Mouse (Mus musculus) midbrain, embryonic 14.5 days (tissue): ENCODE results near the gene Inpp4b. TPM values are rescaled to one million over a fixed set of nuclear protein-coding genes. Genes with fewer than 3 reads are reported as not detected.

Experiments used
- ATAC-seq: fragments of 200-750 bp; cut with Nextera tagmentation; 2 replicates; pipeline ENCODE4 v1.8.0; 2017; ENCODE audit warnings: moderate number of reproducible peaks, moderate library complexity; ENCODE audit not compliant: low FRiP score, low TSS enrichment
- DNase-seq: peaks from one replicate; pipeline ENCODE4 v3.0.0-alpha.2; 2015
- H3K27ac ChIP-seq: fragments of 300-500 bp; sonication (generic); replicated peaks from 2 replicates; pipeline ENCODE4 v1.5.1; 2014; ENCODE audit warnings: mild to moderate bottlenecking, low read depth, low read length, moderate library complexity
- H3K27me3 ChIP-seq: fragments of 300-500 bp; sonication (generic); 2 replicates; pipeline ENCODE4 v1.6.1; 2014; ENCODE audit warnings: low read length, control low read depth, mixed read lengths; ENCODE audit not compliant: control insufficient read depth, insufficient read depth
- H3K36me3 ChIP-seq: fragments of 300-500 bp; sonication (generic); 2 replicates; pipeline ENCODE4 v1.6.1; 2014; ENCODE audit warnings: low read length, control low read depth; ENCODE audit not compliant: control insufficient read depth, insufficient read depth
- H3K4me1 ChIP-seq: fragments of 300-500 bp; sonication (generic); 2 replicates; pipeline ENCODE4 v1.6.1; 2014; ENCODE audit warnings: mild to moderate bottlenecking, antibody characterized with exemption, low read length, control low read depth; ENCODE audit not compliant: control insufficient read depth, insufficient read depth
- H3K4me2 ChIP-seq: fragments of 300-500 bp; sonication (generic); 2 replicates; pipeline ENCODE4 v1.6.1; 2014; ENCODE audit warnings: mild to moderate bottlenecking, low read length, moderate library complexity
- H3K4me3 ChIP-seq: fragments of 300-500 bp; sonication (generic); replicated peaks from 2 replicates; pipeline ENCODE4 v1.5.1; 2014; ENCODE audit warnings: low read depth, low read length
- H3K9ac ChIP-seq: fragments of 300-500 bp; sonication (generic); replicated peaks from 2 replicates; pipeline ENCODE4 v1.6.1; 2014; ENCODE audit warnings: mild to moderate bottlenecking, low read length, moderate library complexity
- H3K9me3 ChIP-seq: fragments of 300-500 bp; sonication (generic); 2 replicates; pipeline ENCODE4 v1.6.1; 2016; ENCODE audit warnings: low read length, control low read depth, mixed read lengths; ENCODE audit not compliant: control insufficient read depth
- WGBS: fragments of 180-500 bp; shearing (Covaris S2); extraction: QIAGEN DNeasy Blood & Tissue Kit; methylation state at CpG from one replicate; pipeline ENCODE4 v1.1.7; 2014; 5-methylcytosine and 5-hydroxymethylcytosine counted together
- polyA plus RNA-seq: library from polyadenylated mRNA; unstranded; fragments of >200 nt; fragmentation: Nextera tagmentation; extraction: Ambion mirVana; gene quantifications from 2 replicates; pipeline ENCODE4 v1.2.1, GENCODE M21; 2014

Inpp4b gene
- polyA plus RNA-seq, 1 experiment from 2014 or later, result 8.1 TPM

GRCm38 (mm10) chr8:81823121-81823520 is 480.8 kb downstream of the Inpp4b start:
- Histone ChIP-seq H3K4me2 (no peak overlapping the region), H3K27me3 (no peaks in the 10 kb centered on the region), H3K4me3 (no peak overlapping the region), H3K36me3 (no peaks in the 10 kb centered on the region), H3K9me3 (no peaks in the 10 kb centered on the region), H3K27ac (no peak overlapping the region), H3K4me1 (no peaks in the 10 kb centered on the region), H3K9ac (no peak overlapping the region)
- WGBS, result 86% methylated on average over 1 of the region's 1 CpGs
- DNase-seq, result no peak
- ATAC-seq, result no peak

- 30% methylated on average over 2 of the region's 2 CpGs for WGBS
- Histone ChIP-seq H3K9ac (no peak overlapping the region), H3K4me2 (no peak overlapping the region), H3K4me1 (no peaks in the 10 kb centered on the region), H3K27ac (no peak overlapping the region), H3K36me3 (no peaks in the 10 kb centered on the region), H3K9me3 (no peaks in the 10 kb centered on the region), H3K4me3 (no peak overlapping the region), H3K27me3 (no peaks in the 10 kb centered on the region)
- no peak for DNase-seq
- no peak for ATAC-seq
Measured at GRCm38 (mm10) chr8:81824975-81825374, 482.6 kb downstream of the Inpp4b start.

GRCm38 (mm10) chr8:81826406-81826805 is 484.1 kb downstream of the Inpp4b start:
- ATAC-seq (no peak), DNase-seq (no peak)
- Histone ChIP-seq H3K9ac (no peak overlapping the region), H3K36me3 (no peaks in the 10 kb centered on the region), H3K9me3 (no peaks in the 10 kb centered on the region), H3K4me1 (no peaks in the 10 kb centered on the region), H3K4me3 (no peak overlapping the region), H3K27me3 (no peaks in the 10 kb centered on the region), H3K27ac (no peak overlapping the region), H3K4me2 (no peak overlapping the region)
- WGBS, result 74% methylated on average over 2 of the region's 2 CpGs

GRCm38 (mm10) chr8:81827306-81827913 is 485.1 kb downstream of the Inpp4b start:
- H3K27ac ChIP-seq, result no peak overlapping the region
- no peaks in the 10 kb centered on the region for H3K27me3 ChIP-seq
- ATAC-seq, result no peak
- H3K4me3 ChIP-seq, result no peak overlapping the region
- DNase-seq, result no peak
- WGBS, result 86% methylated on average over 2 of the region's 2 CpGs
- no peak overlapping the region for H3K9ac ChIP-seq
- H3K9me3 ChIP-seq, result no peaks in the 10 kb centered on the region
- no peaks in the 10 kb centered on the region for H3K36me3 ChIP-seq
- H3K4me2 ChIP-seq, result no peak overlapping the region
- H3K4me1 ChIP-seq, result no peaks in the 10 kb centered on the region

GRCm38 (mm10) chr8:81831430-81831829 is 489.1 kb downstream of the Inpp4b start:
- no peak for DNase-seq
- H3K27me3 ChIP-seq, result no peaks in the 10 kb centered on the region
- H3K4me1 ChIP-seq, result no peaks in the 10 kb centered on the region
- H3K9ac ChIP-seq, result no peak overlapping the region
- no peak overlapping the region for H3K4me2 ChIP-seq
- H3K4me3 ChIP-seq, result no peak overlapping the region
- H3K27ac ChIP-seq, result no peak overlapping the region
- no peaks in the 10 kb centered on the region for H3K9me3 ChIP-seq
- no peaks in the 10 kb centered on the region for H3K36me3 ChIP-seq
- no peak for ATAC-seq

- no peak overlapping the region for H3K9ac ChIP-seq
- H3K36me3 ChIP-seq, result no peaks in the 10 kb centered on the region
- no peaks in the 10 kb centered on the region for H3K27me3 ChIP-seq
- H3K9me3 ChIP-seq, result no peaks in the 10 kb centered on the region
- H3K4me3 ChIP-seq, result no peak overlapping the region
- H3K4me1 ChIP-seq, result no peaks in the 10 kb centered on the region
- H3K27ac ChIP-seq, result no peak overlapping the region
- no peak overlapping the region for H3K4me2 ChIP-seq
- ATAC-seq (no peak), DNase-seq (no peak)
Measured at GRCm38 (mm10) chr8:81833852-81834251, 491.5 kb downstream of the Inpp4b start.

GRCm38 (mm10) chr8:81840512-81840911 is 498.2 kb downstream of the Inpp4b start:
- DNase-seq (no peak), ATAC-seq (no peak)
- H3K27ac ChIP-seq, result no peak overlapping the region
- no peaks in the 10 kb centered on the region for H3K9me3 ChIP-seq
- H3K9ac ChIP-seq, result no peak overlapping the region
- H3K27me3 ChIP-seq, result no peaks in the 10 kb centered on the region
- H3K4me2 ChIP-seq, result no peak overlapping the region
- H3K36me3 ChIP-seq, result no peaks in the 10 kb centered on the region
- H3K4me1 ChIP-seq, result no peaks in the 10 kb centered on the region
- H3K4me3 ChIP-seq, result no peak overlapping the region

- no peak for DNase-seq
- no peaks in the 10 kb centered on the region for H3K9me3 ChIP-seq
- ATAC-seq, result no peak
- WGBS, result 89% methylated on average over 10 of the region's 10 CpGs
- no peak overlapping the region for H3K9ac ChIP-seq
- no peaks in the 10 kb centered on the region for H3K27me3 ChIP-seq
- no peak overlapping the region for H3K4me3 ChIP-seq
- no peak overlapping the region for H3K27ac ChIP-seq
- H3K36me3 ChIP-seq, result no peaks in the 10 kb centered on the region
- no peaks in the 10 kb centered on the region for H3K4me1 ChIP-seq
- no peak overlapping the region for H3K4me2 ChIP-seq
Measured at GRCm38 (mm10) chr8:81844104-81844982, 502.0 kb downstream of the Inpp4b start.

- Histone ChIP-seq H3K9ac (no peak overlapping the region), H3K4me1 (no peaks in the 10 kb centered on the region), H3K27ac (no peak overlapping the region), H3K9me3 (no peaks in the 10 kb centered on the region), H3K4me3 (no peak overlapping the region), H3K4me2 (no peak overlapping the region), H3K27me3 (no peaks in the 10 kb centered on the region), H3K36me3 (no peaks in the 10 kb centered on the region)
- WGBS, result 92% methylated on average over 2 of the region's 2 CpGs
- ATAC-seq, result no peak
- no peak for DNase-seq
Measured at GRCm38 (mm10) chr8:81847929-81848328, 505.6 kb downstream of the Inpp4b start.
